Mouse (Mus musculus) gastrocnemius, postnatal 36 days (tissue): ENCODE measurements around the gene Actg1. TPM values are rescaled to one million over a fixed set of nuclear protein-coding genes. Genes with fewer than 3 reads are reported as not detected.

Experiments
- DNase-seq, 2 experiments: peaks; one replicate each; pipeline ENCODE4 v3.0.0; 2022
- intact Hi-C: fragments of 180-260 bp; cut with DNase I; formaldehyde crosslinking; loops from one replicate; pipeline ENCODE4 v1.15.1; 2025
- microRNA-seq, 2 experiments: library from miRNA; unstranded; fragments of <30 nt; microRNA quantifications; one replicate each; pipeline ENCODE4 v1.2.0; 2021
- total RNA-seq, 2 experiments: library from RNA; stranded (reverse); gene quantifications; 2 replicates each; pipeline ENCODE4 v1.2.3; 2021

Actg1 gene
- total RNA-seq, 2 experiments from 2014 or later: 186 to 222 TPM

DNA sequence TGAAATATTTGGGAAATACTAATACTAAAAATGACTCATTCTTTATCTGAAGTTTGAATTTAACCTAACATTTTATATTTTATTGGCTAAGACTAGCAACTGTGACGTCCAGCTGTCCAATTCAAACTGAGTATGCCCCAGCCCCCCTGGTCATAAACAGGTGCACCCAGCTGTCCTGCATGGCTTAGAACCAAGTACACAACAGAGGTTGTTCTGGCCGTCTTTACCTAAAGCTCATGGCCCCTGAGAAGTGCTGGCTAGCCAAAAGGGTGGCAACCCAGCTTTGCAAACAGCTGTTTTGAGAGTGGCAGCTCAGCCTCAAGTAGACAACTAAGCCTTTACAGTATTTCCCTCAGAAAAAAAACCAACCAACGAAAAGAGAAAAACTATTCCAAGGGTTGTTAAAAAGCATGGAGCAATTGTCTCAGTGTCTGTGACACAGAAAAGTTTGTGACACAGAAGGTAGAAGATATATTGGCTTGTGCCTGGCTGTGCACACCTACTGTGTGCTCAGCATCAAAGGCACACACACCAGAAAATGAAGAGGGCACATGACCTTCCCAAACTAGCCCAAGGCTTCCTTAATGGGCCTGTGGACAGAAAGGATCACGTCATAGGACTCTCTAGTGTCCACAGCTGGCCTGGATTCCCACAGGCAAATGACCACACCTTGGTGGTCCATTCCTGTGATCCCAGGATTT lies 49.8 kb downstream of the Actg1 start:
- no peak for DNase-seq
- intact Hi-C loops: loop anchor here (10.0 kb wide), 1 partner anchor 354 kb away; the partner anchor contains the start of gene Baiap2

DNA sequence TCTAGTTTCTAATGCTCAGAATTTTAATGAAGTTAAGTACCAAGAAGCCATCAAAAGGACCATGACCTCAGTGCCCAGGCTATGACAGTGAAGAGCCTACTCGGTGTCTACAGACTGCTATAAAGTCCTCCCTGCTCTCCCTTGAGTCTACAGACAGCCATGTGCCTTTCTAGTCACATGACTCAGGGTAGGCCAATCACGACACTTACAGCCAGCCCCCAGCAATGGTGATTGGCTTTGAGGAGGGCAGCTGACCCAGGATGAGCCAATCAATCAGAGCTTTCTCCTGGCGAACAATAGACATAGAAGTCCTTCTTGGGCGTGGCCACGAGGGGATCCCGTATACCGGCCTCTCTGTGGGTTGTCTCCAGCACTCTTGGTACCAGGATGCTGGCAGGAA lies 50.6 kb downstream of the Actg1 start:
- intact Hi-C loops: loop anchor here (10.0 kb wide), 1 partner anchor 353 kb away; the partner anchor contains the start of gene Baiap2
- no peak for DNase-seq

DNA sequence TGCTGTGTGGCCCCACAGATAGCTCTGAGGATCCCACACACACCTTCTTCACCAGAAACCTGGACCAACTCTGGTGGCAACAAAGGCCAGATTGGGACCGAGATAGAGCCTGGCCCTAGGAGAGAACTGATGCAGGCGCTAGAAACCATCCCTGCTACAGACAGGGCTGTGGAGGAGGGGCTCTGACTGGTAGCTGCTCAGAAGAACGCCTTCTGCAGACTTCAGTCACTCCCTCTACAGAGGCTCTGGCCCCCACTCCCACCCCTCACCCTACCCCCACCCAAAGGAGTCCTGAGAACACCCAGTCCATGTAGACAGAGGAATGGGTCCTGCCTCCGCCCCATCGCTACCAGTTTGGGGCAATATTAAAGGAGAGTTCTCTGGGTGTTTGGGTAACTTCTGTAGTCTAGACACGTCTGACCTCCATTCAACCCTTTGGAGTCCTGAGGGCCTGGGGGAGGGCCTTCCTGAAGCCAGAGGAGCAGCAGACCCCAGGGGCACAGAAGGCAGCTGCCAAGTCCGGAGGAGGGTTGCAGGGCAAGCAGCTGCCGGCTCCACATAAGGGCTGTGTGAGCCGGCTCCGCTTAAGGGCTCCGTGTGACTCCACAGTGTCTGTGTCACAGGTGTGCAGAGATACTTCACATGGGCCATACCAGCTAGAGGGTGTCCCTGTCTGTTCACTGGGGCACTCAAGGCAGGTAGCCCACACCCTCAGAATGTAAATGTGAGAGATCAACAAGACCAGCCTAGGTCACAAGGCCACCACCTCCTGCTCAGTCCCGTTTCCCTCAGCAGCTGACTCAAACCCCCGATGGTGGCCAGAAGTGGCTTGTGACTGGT lies 51.8 kb downstream of the Actg1 start:
- no peak for DNase-seq
- intact Hi-C loops: loop anchor here (10.0 kb wide), 1 partner anchor 352 kb away; the partner anchor contains the start of gene Baiap2

Small RNAs within 50 kb of the gene (microRNA-seq; reads per million reads assigned to microRNA genes)
- gene Gm23419: 0 reads per million in 2 experiments
- gene Mir6935: 0 reads per million in 2 experiments

Other genes with a start within 250 kb of the Actg1 start
- gene Tepsin, start 249.8 kb downstream of the Actg1 start, total RNA-seq: 1 to 10 TPM; 4.2 to 5.6 TPM
- 10 to 100 TPM; 32.1 to 32.9 TPM for gene Ndufaf8, start 249.6 kb downstream of the Actg1 start, total RNA-seq
- gene Slc38a10, start 197.2 kb downstream of the Actg1 start, total RNA-seq: 10 to 100 TPM; 43.0 to 43.4 TPM
- gene Bahcc1, start 115.6 kb downstream of the Actg1 start, total RNA-seq: 1 to 10 TPM; 2.3 to 4.1 TPM
- gene Fscn2, start 13.0 kb upstream of the Actg1 start, total RNA-seq: under 1 TPM; 0.31 to 0.37 TPM
- gene Faap100, start 30.2 kb upstream of the Actg1 start, total RNA-seq: 10 to 100 TPM; 21.7 to 22.9 TPM
- 10 to 100 TPM; 67.6 to 71.0 TPM for gene Nploc4, start 89.2 kb upstream of the Actg1 start, total RNA-seq
- gene Tspan10, start 94.1 kb upstream of the Actg1 start, total RNA-seq: under 1 TPM in 1 of 2 experiments, not detected in 1; 0.69 TPM
- under 1 TPM in 1 of 2 experiments, not detected in 1; 0.89 TPM for gene Pde6g, start 105.0 kb upstream of the Actg1 start, total RNA-seq
- gene Oxld1, start 109.5 kb upstream of the Actg1 start, total RNA-seq: 10 to 100 TPM; 21.4 to 25.6 TPM
- 1 to 10 TPM; 4.1 to 6.2 TPM for gene Ccdc137, start 109.6 kb upstream of the Actg1 start, total RNA-seq
- 1 to 10 TPM; 4.8 to 6.3 TPM for gene Arl16, start 119.1 kb upstream of the Actg1 start, total RNA-seq
- 100 to 1,000 TPM; 142 to 144 TPM for gene Mrpl12, start 136.1 kb upstream of the Actg1 start, total RNA-seq
- gene Slc25a10, start 143.3 kb upstream of the Actg1 start, total RNA-seq: 1 to 10 TPM; 3.7 to 4.5 TPM
- gene Gcgr, start 182.2 kb upstream of the Actg1 start, total RNA-seq: under 1 TPM; 0.18 to 0.25 TPM
- 10 to 100 TPM; 19.9 to 23.8 TPM for gene Mcrip1, start 201.2 kb upstream of the Actg1 start, total RNA-seq
- 100 to 1,000 TPM; 153 to 173 TPM for gene Ppp1r27, start 202.6 kb upstream of the Actg1 start, total RNA-seq
- gene P4hb, start 224.7 kb upstream of the Actg1 start, total RNA-seq: 100 to 1,000 TPM; 174 to 203 TPM
- gene Arhgdia, start 233.1 kb upstream of the Actg1 start, total RNA-seq: 10 to 100 TPM; 73.1 to 77.1 TPM
- 10 to 100 TPM; 36.1 to 41.5 TPM for gene Alyref, start 249.8 kb upstream of the Actg1 start, total RNA-seq
- 10 to 100 TPM; 44.0 to 50.5 TPM for gene Anapc11, start 249.9 kb upstream of the Actg1 start, total RNA-seq